Mouse (Mus musculus) G1E (cell line): Measurements from ENCODE around the gene Mllt3.

Source experiments
- CTCF ChIP-seq: IDR thresholded peaks from 2 replicates; pipeline ENCODE4 v1.5.1; 2012; ENCODE audit warnings: low read depth, low read length, inconsistent platforms, mixed read lengths
- GATA2 ChIP-seq: IDR thresholded peaks from 2 replicates; pipeline ENCODE4 v1.6.1; 2012; ENCODE audit warnings: low read depth, low read length, inconsistent platforms, borderline replicate concordance
- POLR2AphosphoS5 ChIP-seq: IDR thresholded peaks from 2 replicates; pipeline ENCODE4 v1.6.1; 2012; ENCODE audit warnings: low read depth, low read length, inconsistent platforms; ENCODE audit not compliant: insufficient replicate concordance
- TAL1 ChIP-seq: conservative IDR thresholded peaks from 2 replicates; pipeline ENCODE4 v1.6.1; 2012; ENCODE audit warnings: low read depth, low read length, inconsistent platforms, mixed read lengths

DNA sequence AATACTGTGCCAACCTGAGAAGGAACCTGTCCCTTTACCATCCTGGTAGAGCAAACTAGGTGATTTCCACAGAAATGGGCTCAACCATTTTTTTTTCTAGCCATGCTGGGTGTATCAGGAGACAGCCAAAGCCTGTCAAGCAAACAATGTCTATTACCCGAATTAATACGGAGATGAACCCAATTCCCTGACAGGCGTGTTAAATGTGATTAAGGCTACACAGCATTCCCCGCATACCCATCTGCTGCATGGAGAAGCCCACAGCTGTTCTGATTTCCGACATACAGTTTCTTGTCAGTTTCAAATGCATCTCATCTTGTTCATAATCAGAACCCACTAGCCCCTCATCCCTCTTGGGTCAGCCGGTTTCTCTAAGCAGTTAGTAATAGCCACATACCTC, 309.7 kb downstream of the Mllt3 start:
- TF ChIP-seq TAL1 (no peak), GATA2 (no peak), CTCF (no peak), POLR2AphosphoS5 (no peak)
